Mouse (Mus musculus) erythroblast, embryonic 14.5 days (primary cell): ENCODE measurements around the gene Mfge8.

Source experiments
- GATA1 ChIP-seq: IDR thresholded peaks from 2 replicates; pipeline ENCODE4 v1.6.1; 2012; ENCODE audit warnings: low read length, inconsistent platforms, mixed read lengths
- TAL1 ChIP-seq: IDR thresholded peaks from 3 replicates; pipeline ENCODE4 v1.6.1; 2012; ENCODE audit warnings: low read length, inconsistent platforms, mixed read lengths

DNA sequence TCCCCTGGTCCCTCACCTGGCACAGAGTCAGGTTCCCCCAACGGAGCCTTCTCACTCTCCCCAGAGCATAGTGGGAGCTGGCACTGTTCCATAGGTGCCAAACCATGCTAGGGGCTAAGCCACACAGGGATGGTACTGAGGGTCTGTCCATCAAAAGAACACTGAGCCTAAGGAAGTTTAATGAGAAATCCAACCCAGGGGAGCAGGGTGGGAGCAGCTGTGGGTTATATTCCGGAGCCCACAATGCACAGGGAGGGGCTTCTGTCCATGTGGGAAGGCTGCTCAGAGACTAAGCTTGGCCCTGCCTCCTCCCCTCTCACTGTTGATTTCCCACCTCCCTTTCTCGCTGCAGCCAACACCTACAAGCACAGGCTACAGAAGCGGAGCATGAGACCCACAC, 35.0 kb downstream of the Mfge8 start:
- TF ChIP-seq GATA1: no peak
- TF ChIP-seq TAL1: no peak
